Mouse (Mus musculus): Measurements from ENCODE around the gene Fam210b. TPM values are rescaled to one million over a fixed set of nuclear protein-coding genes. Genes with fewer than 3 reads are reported as not detected.

The Fam210b gene
- polyA plus RNA-seq, 1 experiment from 2014 or later: 15.2 TPM

DNA sequence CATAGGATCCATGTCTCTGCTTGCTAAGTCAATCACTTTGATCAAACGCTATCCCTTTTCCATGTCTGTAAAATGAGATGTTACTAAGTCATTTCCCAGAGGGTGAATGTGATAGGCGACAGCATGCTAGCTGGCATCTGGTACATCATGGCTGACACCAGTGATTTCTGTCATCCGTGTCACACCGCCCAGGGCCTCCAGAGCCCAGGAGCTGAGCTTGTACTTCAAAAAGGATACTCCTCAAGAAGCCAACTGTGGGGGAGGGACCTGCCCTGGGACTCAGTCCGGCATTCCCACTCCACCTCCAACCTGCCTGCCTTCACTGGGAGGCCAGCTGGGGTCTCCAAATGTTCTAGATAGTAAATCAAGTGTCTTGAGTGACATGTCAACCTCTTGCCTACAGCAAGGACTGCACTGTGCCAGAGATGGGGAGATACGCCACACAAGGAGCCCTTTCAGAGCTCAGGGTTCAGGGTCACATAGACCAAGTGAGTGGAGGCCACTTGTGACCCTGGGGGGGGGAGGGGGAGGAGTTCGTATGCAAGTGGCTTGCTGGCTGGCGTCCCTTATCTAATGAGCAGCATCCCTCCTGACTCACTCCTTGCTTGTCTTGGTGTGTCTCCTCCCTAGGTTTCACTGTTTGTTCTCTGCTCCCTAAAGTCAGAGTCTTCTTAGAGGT lies 1.7 kb downstream of the Fam210b start:
- Histone ChIP-seq H3K27me3 (ENCODE audit: control insufficient read depth, insufficient read depth, low read length) (no peaks in the 10 kb centered on the region), H3K4me3 (ENCODE audit: low read depth, low read length) (peak overlapping the region; percentile 59), H3K27ac (ENCODE audit: low read depth, low read length) (no peak overlapping the region), H3K36me3 (ENCODE audit: control insufficient read depth, insufficient read depth, low read length) (no peaks in the 10 kb centered on the region), H3K9ac (replicated peaks; ENCODE audit: low read depth, low read length) (no peak overlapping the region), H3K9me3 (ENCODE audit: control insufficient read depth, low read length) (no peaks in the 10 kb centered on the region), H3K4me1 (ENCODE audit: control insufficient read depth, insufficient read depth, low read length) (peaks cover 6% of the 10 kb centered on the region), H3K4me2 (ENCODE audit: low read depth, low read length) (peak overlapping the region; percentile 98)
- 51% methylated on average over 8 of the region's 8 CpGs for WGBS
- ATAC-seq (ENCODE audit: low read depth): no peak

DNA sequence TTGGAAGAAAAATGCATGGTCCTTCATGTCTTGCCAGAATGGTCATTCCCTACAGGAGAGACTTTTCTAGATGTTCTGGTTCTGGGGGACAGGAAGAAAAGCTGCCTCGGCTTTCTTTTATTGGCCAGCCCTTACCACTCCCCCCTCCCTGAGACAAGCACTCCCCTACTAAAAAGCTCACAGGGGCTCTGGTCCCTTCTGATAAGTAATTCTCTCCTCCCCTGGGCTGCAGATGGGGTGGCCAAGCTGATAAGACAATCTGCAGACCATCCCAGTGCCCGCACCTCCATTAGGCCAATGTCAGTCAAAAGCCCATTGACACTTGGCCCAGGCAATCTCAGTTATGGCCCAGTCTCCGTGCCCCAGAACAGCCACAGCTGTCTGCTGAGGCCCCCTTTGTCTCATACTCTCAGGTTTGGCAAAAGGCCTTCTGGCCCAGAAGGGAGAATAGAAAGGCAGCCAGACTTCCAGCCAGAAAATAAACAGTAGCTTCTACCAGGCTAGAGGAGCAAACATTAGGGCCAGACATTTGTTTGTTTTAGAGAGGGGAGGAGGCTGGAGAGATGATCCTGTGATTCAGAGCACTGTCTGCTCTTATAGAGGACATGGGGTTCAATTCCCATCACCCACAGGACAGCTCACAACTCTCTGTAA lies 3.1 kb downstream of the Fam210b start:
- H3K9ac ChIP-seq (replicated peaks; ENCODE audit: low read depth, low read length): no peak overlapping the region
- H3K27me3 ChIP-seq (ENCODE audit: control insufficient read depth, insufficient read depth, low read length): no peaks in the 10 kb centered on the region
- no peaks in the 10 kb centered on the region for H3K9me3 ChIP-seq (ENCODE audit: control insufficient read depth, low read length)
- ATAC-seq (ENCODE audit: low read depth): no peak
- H3K4me2 ChIP-seq (ENCODE audit: low read depth, low read length): no peak overlapping the region
- no peak overlapping the region for H3K4me3 ChIP-seq (ENCODE audit: low read depth, low read length)
- peaks cover 6% of the 10 kb centered on the region for H3K4me1 ChIP-seq (ENCODE audit: control insufficient read depth, insufficient read depth, low read length)
- H3K27ac ChIP-seq (ENCODE audit: low read depth, low read length): peak overlapping the region; percentile 35; the same call in 1 of the 2 replicates
- 33% methylated on average over 3 of the region's 3 CpGs for WGBS
- no peaks in the 10 kb centered on the region for H3K36me3 ChIP-seq (ENCODE audit: control insufficient read depth, insufficient read depth, low read length)

DNA sequence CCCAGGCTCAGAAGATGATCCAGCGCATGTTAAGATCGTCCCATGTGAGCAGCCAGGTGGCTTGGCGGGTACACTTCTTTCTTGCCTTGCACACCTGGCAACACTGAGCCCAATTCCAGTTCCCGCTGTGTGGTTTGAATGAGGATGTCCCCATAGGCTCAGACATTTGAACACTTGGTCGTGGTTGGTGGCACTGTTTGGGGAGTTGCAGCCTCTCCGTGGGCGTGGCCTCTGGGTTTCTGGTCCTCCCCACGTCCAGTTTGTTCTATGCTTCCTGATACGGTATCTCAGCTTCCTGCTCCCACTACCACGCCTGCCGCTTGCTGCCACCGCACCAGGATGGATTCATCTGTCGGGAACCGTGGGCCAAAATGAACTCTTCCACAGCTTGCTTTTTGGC lies 4.4 kb downstream of the Fam210b start:
- no peaks in the 10 kb centered on the region for H3K27me3 ChIP-seq (ENCODE audit: control insufficient read depth, insufficient read depth, low read length)
- H3K9ac ChIP-seq (replicated peaks; ENCODE audit: low read depth, low read length): no peak overlapping the region
- no peak overlapping the region for H3K4me3 ChIP-seq (ENCODE audit: low read depth, low read length)
- no peaks in the 10 kb centered on the region for H3K9me3 ChIP-seq (ENCODE audit: control insufficient read depth, low read length)
- no peak for ATAC-seq (ENCODE audit: low read depth)
- 82% methylated on average over 14 of the region's 14 CpGs for WGBS
- H3K4me2 ChIP-seq (ENCODE audit: low read depth, low read length): no peak overlapping the region
- peaks cover 6% of the 10 kb centered on the region for H3K4me1 ChIP-seq (ENCODE audit: control insufficient read depth, insufficient read depth, low read length)
- H3K27ac ChIP-seq (ENCODE audit: low read depth, low read length): no peak overlapping the region
- H3K36me3 ChIP-seq (ENCODE audit: control insufficient read depth, insufficient read depth, low read length): no peaks in the 10 kb centered on the region

DNA sequence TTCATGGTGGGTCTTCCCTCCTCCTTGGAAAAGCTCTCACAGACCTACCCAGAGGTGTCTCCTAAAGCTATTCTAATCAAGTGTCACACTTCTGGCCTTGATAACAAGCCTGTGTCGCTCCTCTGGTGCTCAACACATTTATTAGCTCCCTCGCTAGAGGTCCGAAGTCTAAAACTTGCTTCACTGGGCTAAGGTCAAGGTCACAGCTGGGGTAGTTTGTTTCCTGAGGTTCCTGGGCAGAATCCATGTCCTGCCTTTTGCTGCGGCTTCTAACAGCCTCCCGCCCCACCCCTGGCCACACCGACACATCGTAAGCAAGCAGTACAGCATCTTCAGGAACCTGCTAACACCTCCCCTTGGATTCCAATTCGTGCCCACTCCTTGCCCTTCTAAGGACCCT lies 5.4 kb downstream of the Fam210b start:
- H3K4me2 ChIP-seq (ENCODE audit: low read depth, low read length): no peak overlapping the region
- H3K36me3 ChIP-seq (ENCODE audit: control insufficient read depth, insufficient read depth, low read length): no peaks in the 10 kb centered on the region
- ATAC-seq (ENCODE audit: low read depth): no peak
- no peaks in the 10 kb centered on the region for H3K9me3 ChIP-seq (ENCODE audit: control insufficient read depth, low read length)
- H3K9ac ChIP-seq (replicated peaks; ENCODE audit: low read depth, low read length): no peak overlapping the region
- no peak overlapping the region for H3K27ac ChIP-seq (ENCODE audit: low read depth, low read length)
- H3K27me3 ChIP-seq (ENCODE audit: control insufficient read depth, insufficient read depth, low read length): no peaks in the 10 kb centered on the region
- 82% methylated on average over 8 of the region's 8 CpGs for WGBS
- H3K4me3 ChIP-seq (ENCODE audit: low read depth, low read length): no peak overlapping the region
- H3K4me1 ChIP-seq (ENCODE audit: control insufficient read depth, insufficient read depth, low read length): peaks cover 6% of the 10 kb centered on the region

DNA sequence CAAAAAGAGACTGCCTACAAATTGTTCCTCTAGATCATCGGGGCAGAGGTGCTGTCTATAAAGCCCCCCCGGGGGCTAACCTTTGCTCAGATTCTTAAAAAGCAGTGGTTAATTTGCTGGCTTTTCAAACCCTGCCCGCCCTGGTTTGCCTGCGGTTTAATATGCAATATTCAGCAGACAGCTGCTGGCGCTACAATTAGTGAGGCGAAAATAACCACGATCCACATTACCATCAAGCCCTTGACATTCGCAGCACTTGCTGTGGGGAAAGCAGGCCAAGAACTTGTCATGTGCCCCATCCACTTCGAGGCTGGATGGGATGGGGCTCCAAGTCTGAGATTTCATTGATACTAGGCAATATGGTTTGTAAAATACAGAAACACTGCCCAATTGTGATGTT lies 7.9 kb downstream of the Fam210b start:
- 48% methylated on average over 9 of the region's 9 CpGs for WGBS
- H3K27me3 ChIP-seq (ENCODE audit: control insufficient read depth, insufficient read depth, low read length): no peaks in the 10 kb centered on the region
- H3K9ac ChIP-seq (replicated peaks; ENCODE audit: low read depth, low read length): no peak overlapping the region
- no peak overlapping the region for H3K27ac ChIP-seq (ENCODE audit: low read depth, low read length)
- H3K4me2 ChIP-seq (ENCODE audit: low read depth, low read length): no peak overlapping the region
- no peaks in the 10 kb centered on the region; the same call in 1 of the 2 replicates for H3K36me3 ChIP-seq (ENCODE audit: control insufficient read depth, insufficient read depth, low read length)
- no peak overlapping the region for H3K4me3 ChIP-seq (ENCODE audit: low read depth, low read length)
- H3K9me3 ChIP-seq (ENCODE audit: control insufficient read depth, low read length): no peaks in the 10 kb centered on the region
- ATAC-seq (ENCODE audit: low read depth): no peak
- H3K4me1 ChIP-seq (ENCODE audit: control insufficient read depth, insufficient read depth, low read length): no peaks in the 10 kb centered on the region; the same call in 1 of the 2 replicates

DNA sequence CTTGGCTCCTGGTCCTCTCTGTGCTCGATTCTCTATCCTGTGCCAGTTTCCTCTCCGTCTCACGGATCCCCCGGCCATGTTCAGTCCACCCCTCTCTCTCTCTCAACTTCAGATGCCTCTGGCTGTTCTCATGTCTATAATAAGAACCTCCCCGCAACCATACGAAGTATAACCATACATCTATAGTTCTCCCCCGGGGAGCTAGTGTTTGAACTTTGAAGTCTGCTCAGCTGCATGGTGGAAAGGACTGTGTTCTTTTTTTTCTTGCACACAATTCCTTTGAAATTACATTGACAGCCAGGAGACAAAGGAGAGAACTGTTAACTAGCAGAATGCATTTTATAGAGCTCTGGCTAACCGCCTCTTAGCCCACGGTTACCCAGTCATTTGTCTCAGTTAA lies 9.4 kb downstream of the Fam210b start:
- H3K36me3 ChIP-seq (ENCODE audit: control insufficient read depth, insufficient read depth, low read length): no peaks in the 10 kb centered on the region; the same call in 1 of the 2 replicates
- H3K9me3 ChIP-seq (ENCODE audit: control insufficient read depth, low read length): no peaks in the 10 kb centered on the region
- no peaks in the 10 kb centered on the region for H3K4me1 ChIP-seq (ENCODE audit: control insufficient read depth, insufficient read depth, low read length)
- no peak overlapping the region for H3K4me2 ChIP-seq (ENCODE audit: low read depth, low read length)
- no peak overlapping the region for H3K4me3 ChIP-seq (ENCODE audit: low read depth, low read length)
- ATAC-seq (ENCODE audit: low read depth): peak; percentile 29; the same call in 1 of the 2 replicates
- H3K27me3 ChIP-seq (ENCODE audit: control insufficient read depth, insufficient read depth, low read length): no peaks in the 10 kb centered on the region
- 50% methylated on average over 9 of the region's 9 CpGs for WGBS
- no peak overlapping the region for H3K9ac ChIP-seq (replicated peaks; ENCODE audit: low read depth, low read length)
- no peak overlapping the region for H3K27ac ChIP-seq (ENCODE audit: low read depth, low read length)

DNA sequence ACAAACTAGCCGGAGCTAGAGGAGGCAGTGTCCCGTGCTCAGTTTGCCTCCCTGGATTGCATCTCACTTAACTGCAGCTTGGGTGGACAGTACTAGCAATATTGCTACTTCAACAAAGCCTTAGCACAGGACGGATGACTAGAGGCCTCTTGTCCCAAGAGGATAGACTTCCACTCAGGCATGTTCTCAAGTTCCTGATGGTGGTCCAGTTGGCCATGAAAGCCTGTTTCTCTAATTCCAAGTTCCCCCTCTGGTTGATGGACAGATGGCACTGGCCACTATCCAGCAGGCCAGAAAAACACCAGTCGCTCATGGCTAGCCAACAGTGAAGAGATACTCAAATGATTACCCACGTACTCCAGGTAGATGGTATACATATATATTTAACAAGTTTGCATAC lies 10.5 kb downstream of the Fam210b start:
- Histone ChIP-seq H3K36me3 (ENCODE audit: control insufficient read depth, insufficient read depth, low read length) (no peaks in the 10 kb centered on the region; the same call in 1 of the 2 replicates), H3K4me2 (ENCODE audit: low read depth, low read length) (no peak overlapping the region), H3K4me3 (ENCODE audit: low read depth, low read length) (no peak overlapping the region), H3K9me3 (ENCODE audit: control insufficient read depth, low read length) (no peaks in the 10 kb centered on the region), H3K27me3 (ENCODE audit: control insufficient read depth, insufficient read depth, low read length) (no peaks in the 10 kb centered on the region), H3K9ac (replicated peaks; ENCODE audit: low read depth, low read length) (no peak overlapping the region), H3K27ac (ENCODE audit: low read depth, low read length) (no peak overlapping the region), H3K4me1 (ENCODE audit: control insufficient read depth, insufficient read depth, low read length) (no peaks in the 10 kb centered on the region)
- ATAC-seq (ENCODE audit: low read depth): no peak
- WGBS: 76% methylated on average over 5 of the region's 5 CpGs

DNA sequence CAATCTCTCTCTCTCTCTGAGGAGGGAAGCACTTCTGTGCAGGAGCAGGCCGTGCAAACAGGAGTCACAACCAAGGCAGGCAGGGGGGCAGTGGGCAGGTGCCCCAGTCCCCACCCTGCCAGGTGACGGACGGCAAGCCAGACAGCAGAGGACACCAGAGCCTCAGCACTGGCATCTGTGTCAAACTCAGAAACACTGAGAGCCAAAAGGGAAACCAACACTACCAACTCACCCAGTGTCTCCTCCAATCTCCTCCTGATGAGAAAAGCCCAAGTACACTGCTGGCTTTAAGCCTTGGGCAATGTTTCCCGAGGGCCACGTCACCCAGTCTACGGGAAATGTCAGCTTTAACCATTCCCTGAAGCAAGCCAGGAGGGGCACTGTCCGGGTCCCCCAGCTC lies 17.8 kb downstream of the Fam210b start:
- Histone ChIP-seq H3K9ac (replicated peaks; ENCODE audit: low read depth, low read length) (no peak overlapping the region), H3K27me3 (ENCODE audit: control insufficient read depth, insufficient read depth, low read length) (no peaks in the 10 kb centered on the region), H3K4me3 (ENCODE audit: low read depth, low read length) (no peak overlapping the region), H3K4me1 (ENCODE audit: control insufficient read depth, insufficient read depth, low read length) (no peaks in the 10 kb centered on the region), H3K27ac (ENCODE audit: low read depth, low read length) (no peak overlapping the region), H3K4me2 (ENCODE audit: low read depth, low read length) (no peak overlapping the region), H3K9me3 (ENCODE audit: control insufficient read depth, low read length) (no peaks in the 10 kb centered on the region), H3K36me3 (ENCODE audit: control insufficient read depth, insufficient read depth, low read length) (no peaks in the 10 kb centered on the region)
- no peak for ATAC-seq (ENCODE audit: low read depth)
- 93% methylated on average over 7 of the region's 7 CpGs for WGBS

DNA sequence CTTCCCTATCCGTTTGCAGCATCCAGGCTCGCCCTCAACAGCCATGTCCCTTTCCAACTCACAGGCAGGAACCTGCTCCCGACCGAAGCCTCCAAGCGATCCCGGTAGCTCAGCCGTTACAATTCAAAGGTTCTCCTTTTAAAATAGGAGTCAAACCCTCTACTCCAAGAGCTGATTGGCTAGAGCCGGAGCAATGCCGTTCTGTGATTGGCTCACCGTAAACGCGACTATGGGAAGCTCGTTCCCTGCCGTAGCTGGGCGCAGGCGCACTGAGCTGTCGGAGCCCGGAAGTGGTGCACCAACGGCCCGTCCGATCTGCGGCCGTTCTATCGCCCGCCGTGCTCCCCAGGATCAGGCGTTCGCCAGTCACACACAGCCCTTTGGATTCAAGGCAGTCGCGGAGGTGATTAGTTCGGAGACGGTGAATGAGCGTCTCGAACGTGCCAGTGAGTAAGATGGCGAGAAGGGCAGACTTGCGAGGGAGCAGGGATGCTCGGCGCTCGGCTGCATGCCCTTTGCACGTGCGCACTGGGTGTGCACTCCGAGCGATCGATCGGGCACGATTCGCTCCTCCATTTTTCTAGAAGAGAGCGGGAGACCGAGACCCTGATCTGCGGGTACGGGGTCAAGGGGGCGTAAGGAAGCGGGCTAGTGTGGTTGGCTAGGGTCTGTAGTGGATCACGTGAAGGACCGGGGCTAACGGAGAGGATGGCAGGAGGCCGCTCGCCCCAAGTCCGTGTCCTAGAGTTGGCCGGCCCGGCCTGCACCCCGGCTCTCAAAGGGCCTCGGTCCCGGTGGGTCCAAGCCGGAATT lies 25.3 kb downstream of the Fam210b start, which contains the start of the genes Aurka and Cstf1:
Aurka (minus strand) TSS at position 125 of the 813 bp plus-strand sequence.
Cstf1 (plus strand) TSS at position 271 of the 813 bp plus-strand sequence.
- H3K4me3 ChIP-seq (ENCODE audit: low read depth, low read length): peak within 1 kb of the TSS; percentile 91
- WGBS: under 1% methylated on average over 66 of the region's 66 CpGs
- peak within 1 kb of the TSS; percentile 82 for H3K27ac ChIP-seq (ENCODE audit: low read depth, low read length)
- no peaks in the 10 kb centered on the region for H3K9me3 ChIP-seq (ENCODE audit: control insufficient read depth, low read length)
- H3K36me3 ChIP-seq (ENCODE audit: control insufficient read depth, insufficient read depth, low read length): peaks cover 18% of the 10 kb centered on the region
- H3K9ac ChIP-seq (replicated peaks; ENCODE audit: low read depth, low read length): peak within 1 kb of the TSS; percentile 88
- no peaks in the 10 kb centered on the region for H3K27me3 ChIP-seq (ENCODE audit: control insufficient read depth, insufficient read depth, low read length)
- H3K4me1 ChIP-seq (ENCODE audit: control insufficient read depth, insufficient read depth, low read length): 0 out of 2 replicates have a peak, but pooled peaks cover 7% of the 10 kb centered on the region
- peak; percentile 99 for ATAC-seq (ENCODE audit: low read depth)
- peak within 1 kb of the TSS; percentile 77 for H3K4me2 ChIP-seq (ENCODE audit: low read depth, low read length)
